Mouse (Mus musculus): ENCODE results near the gene Mtch1. TPM values are rescaled to one million over a fixed set of nuclear protein-coding genes. Genes with fewer than 3 reads are reported as not detected.

Mtch1 gene
- total RNA-seq, 2 experiments from 2014 or later = 345 to 350 TPM

DNA sequence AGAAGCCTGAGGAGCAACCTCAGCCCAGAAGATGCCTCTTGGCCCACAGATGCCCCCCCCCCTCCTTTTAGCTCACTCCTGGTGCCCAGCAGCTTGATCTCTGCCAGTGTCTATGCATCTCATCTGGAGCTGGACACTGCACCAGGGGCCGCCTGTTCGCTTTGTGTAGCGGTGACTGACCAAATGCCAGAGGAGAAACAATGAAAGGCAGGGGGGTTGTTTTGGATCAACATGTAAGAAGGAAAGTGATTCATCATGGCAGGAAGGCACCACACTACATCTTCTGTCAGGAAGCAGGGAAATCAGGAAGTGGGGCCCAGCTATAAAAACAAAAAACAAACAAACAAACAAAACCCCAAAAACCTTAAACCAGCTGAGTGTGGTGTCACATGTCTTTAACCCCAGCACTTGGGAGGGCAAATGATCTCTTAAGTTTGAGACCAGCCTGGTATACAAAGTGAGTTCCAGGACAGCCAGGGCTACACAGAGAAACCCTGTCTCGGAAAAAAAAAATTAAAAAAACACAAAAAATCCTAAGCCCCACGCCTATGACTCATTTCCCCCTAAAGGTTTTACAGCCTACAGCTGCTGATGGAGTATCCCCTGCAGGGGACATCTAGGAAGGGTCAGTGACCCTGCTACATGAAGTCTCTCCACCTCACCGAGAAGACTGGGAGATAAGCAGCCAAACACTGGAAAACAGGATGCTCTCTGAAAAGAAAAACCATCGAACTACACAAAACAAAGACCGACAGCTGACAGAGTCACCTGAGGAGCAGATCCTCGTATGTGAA lies 31.9 kb downstream of the Mtch1 start:
- no peak for DNase-seq
- intact Hi-C loops (cut with DNase I) = no loop called here

DNA sequence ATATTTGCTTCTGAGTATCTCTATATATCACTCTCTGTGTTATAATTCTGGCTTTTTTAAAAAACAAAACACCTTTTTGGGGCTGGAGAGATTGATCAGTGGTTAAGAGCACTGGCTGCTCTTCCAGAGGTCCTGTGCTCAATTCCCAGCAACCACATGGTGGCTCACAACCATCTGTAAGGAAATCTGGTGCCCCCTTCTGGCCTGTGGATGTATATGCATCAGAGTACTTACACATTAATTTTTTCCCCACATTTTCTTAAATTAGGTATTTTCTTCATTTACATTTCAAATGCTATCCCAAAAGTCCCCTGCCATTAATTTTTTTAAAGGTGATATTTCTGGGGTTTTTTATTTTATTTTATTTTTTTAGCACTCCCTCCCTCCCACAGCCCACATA lies 34.4 kb downstream of the Mtch1 start:
- intact Hi-C loops (cut with DNase I) = no loop called here
- DNase-seq = no peak

DNA sequence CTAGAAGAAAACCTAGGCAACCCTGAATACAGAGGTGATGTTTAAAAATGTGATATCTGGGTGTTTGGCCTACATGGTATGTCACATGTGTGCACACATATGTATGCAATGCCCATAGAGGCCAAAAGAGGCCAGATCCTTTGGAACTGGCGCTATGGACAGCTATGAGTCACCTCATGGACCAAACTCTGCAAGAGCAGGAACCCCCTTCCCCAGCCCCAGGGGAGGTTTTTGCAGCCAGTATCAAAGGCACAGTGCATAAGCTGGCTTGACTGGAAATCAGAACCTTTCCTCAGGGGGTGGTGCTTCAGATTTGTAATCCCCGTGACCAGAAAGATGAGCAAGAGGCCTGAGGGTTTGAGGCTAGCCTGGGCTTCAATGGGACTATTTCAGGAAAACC lies 35.7 kb downstream of the Mtch1 start:
- intact Hi-C loops (cut with DNase I) = no loop called here
- DNase-seq = no peak

DNA sequence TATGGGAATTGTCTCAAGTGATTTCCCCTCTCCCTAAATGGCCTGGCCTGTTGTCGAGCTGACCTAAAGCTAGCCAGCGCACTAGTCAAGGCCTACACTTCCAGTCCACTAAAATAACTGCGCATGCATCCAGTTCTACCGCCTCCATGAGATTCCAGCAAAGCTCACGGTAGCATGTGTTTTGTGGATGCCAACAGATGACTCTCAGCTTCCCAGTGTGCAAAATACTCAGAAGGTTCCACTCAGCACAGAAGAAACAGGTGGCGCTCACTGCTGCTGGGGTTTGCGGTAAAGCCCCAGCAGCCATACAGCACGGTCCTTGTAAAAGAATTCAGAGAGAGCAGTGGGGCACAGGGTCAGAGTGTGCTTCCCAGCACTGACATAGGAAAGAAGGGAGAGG lies 36.1 kb downstream of the Mtch1 start:
- intact Hi-C loops (cut with DNase I) = no loop called here
- no peak for DNase-seq

DNA sequence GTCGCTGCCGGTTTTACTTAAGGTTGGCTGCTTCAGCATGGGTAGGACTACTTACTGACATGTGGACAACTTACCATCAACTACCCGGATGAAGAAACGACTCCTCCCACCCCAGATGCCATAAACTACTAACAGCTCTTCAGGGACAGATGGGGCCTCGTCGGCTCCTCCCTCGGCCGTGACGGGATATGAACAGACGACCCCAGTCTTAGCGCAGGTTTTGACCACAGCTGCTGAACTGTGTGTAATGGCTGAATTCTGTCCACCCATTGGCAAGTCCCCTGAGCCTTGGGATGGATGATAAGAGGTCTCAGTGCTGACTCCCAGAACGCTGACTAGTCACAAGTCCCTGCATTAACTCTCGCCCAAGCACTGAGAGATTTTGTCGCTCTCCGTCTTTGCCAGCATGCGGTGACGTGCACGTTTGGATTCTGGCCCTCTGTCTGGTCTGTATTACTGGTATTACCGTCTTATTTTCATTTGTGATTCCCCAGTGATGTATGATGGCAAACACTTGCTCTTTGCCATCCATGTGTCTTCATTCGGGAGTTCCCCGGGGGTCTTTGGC lies 37.6 kb downstream of the Mtch1 start:
- DNase-seq = peak; percentile 61 to 74
- intact Hi-C loops (cut with DNase I) = no loop called here

DNA sequence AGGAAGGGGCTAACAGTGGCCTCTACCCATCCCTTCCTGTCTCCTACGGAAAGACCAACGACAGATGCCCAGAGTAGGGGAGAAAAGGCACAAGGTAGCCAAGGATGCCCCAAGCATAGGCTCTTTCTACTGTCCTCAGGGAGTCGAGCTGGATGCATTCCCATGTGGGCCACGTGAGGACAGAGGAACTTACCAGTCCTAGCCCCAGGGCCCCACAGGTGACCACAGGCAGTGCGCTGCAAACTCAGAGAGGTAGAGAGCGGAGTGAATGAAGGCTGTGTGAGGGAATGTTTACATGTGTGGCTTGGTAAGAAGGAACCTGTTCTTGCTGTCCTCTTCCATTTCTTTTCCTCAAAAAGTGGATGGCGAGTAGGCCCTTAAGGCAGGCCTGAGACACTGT lies 41.9 kb downstream of the Mtch1 start:
- intact Hi-C loops (cut with DNase I) = no loop called here
- no peak for DNase-seq

DNA sequence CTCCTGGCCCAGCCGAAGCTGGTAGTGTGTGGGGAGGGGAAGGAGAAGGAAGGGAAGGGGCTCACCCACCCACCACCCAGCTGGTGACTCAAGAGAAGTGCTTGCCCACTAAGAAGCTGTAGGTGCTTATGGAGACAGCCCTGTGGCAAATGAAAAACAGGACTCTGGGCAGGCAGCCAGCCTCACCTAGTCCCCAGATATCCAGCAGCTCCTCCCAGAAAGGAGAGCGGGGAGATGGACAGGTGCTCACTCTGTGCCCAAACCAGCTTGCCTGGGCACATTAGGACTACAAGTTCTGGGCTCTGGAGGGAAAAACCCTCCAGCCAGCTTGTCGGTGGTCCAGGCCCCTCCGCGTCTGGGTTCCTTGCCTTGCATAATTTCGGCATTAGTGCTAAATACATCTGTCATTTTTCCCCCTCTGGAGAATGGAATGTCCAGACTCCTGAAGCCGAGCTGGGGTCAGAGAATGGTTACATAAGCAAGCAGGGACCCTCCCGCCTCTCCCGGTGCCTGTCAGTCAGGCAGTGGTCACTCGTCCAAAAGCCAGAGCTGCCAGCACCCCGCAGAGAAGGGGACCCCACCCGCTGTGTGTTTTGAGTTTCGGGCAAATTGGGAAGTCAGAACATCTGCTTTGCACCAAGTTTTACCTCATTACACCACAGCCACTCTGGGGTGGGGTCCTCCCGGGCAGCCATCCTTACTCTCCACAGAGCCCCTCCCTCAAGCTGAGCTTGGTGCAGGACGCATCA lies 42.5 kb downstream of the Mtch1 start:
- DNase-seq = peak; percentile 64 to 70
- intact Hi-C loops (cut with DNase I) = no loop called here

DNA sequence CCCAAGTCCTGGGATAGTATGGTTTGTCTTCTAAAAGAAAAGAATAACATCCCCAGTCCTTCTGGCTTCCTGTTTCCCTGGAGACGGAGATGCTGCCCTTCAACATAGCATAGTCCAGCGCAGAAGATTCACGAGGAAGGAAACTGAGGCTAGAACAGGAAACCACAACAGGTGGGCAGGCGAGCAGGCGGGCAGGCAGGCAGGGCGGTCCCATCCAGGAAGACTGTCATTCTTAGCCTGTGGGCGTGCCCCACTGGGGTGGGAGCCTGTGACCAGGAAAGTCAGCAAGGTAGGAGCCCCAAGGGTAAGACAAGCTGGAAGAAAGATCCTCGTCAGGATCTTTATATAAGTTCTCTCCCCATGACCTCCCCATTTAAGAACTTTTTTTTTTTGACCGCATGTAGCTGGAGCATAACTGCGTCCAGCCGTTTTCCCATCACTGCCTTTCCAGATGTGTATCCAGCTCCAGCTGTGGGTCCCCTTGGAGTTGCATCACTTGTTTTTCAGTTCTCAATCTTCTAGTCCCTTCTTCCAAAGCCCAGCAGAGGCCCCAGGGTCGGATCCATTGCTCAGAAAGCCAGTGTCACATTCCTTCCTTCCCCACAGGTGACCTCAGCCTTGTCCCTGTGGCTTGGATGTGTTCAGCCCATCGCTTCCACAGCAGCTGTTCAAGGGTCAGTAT lies 43.2 kb downstream of the Mtch1 start:
- peak in 1 of 2 experiments; percentile 57 for DNase-seq
- intact Hi-C loops (cut with DNase I) = no loop called here

DNA sequence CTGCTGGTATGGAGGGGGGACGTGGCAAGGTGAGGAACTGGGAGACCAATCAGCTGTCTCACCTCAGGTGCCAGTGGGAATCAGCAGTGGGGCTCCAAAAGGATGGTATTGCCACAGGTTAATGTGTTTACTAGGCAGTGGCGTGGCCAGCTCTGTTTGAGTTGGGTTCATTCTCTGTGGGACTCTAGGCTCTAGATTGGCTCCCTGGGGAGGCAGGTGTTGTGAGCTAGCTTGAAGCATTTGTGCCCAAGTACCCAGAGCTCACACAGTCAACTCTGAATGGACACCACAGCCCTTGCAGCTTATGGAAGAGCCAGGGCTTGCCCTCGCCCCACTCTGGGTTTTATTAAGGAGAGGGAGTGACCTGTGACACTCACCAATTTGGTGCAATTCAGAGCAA lies 43.9 kb downstream of the Mtch1 start:
- DNase-seq = no peak
- intact Hi-C loops (cut with DNase I) = no loop called here

DNA sequence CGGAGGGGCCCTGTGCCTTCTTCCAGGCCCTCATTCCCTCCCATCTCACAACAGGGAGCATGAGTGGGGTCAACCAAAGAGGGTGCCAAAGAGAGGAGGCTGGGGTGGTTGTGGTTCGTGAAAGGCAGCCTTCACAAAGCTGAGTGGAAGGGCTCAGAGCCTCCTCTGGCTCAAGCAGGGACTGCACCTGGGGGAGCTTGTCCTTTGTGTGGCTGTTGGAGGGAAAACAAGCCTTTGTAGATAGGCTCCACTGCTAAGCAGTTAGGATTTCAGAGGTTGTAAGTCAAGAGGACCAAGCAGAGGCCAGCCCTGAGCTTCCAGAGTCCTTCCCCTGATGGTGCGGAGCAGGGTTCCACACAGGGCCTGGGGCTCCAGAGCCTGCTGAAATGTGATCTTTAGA lies 44.6 kb downstream of the Mtch1 start:
- intact Hi-C loops (cut with DNase I) = no loop called here
- peak in 1 of 2 experiments; percentile 50 for DNase-seq

DNA sequence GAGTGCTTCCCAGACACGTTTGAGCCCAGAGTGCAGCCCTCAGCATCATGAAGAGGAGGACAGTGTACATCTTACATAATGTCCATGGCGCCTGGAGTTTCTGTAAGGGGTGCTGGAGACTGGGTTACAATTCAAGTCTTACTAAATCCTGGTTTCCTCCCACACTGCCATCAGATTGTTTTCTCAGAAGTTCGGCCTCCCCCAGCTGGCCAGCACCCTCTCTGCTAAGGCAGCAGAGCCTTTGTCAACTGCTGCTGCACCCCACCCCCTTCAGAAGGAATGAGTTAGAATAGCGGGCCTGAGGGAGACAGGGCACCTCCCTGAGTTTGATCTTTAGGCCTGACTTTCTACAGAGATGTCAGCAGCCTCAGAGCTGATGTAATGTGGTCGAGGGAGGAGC lies 45.6 kb downstream of the Mtch1 start:
- intact Hi-C loops (cut with DNase I) = no loop called here
- peak; percentile 53 to 58 for DNase-seq

DNA sequence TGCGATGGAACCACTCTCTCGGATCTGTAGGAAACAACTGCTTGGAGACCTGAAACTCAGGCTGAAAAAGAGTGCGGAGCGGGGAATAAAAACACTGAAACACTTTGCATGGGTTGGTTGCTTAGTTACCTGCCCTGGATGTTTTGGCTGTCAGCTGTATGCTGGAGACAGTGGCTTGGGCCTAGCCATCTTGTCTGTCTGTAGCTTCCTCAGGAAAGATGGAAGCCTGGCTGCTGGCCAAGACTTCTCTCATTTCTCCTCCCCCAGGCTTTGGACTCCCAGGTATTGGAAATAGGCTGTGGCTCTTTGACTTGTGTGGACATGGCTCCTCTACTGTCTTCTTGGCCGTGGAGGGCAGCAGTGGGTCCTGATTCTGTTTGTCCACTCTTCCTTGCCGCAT lies 46.3 kb downstream of the Mtch1 start:
- no peak for DNase-seq
- intact Hi-C loops (cut with DNase I) = loop anchor here (2.0 kb wide), 1 partner anchor 37 kb away; no protein-coding TSS in a partner anchor

DNA sequence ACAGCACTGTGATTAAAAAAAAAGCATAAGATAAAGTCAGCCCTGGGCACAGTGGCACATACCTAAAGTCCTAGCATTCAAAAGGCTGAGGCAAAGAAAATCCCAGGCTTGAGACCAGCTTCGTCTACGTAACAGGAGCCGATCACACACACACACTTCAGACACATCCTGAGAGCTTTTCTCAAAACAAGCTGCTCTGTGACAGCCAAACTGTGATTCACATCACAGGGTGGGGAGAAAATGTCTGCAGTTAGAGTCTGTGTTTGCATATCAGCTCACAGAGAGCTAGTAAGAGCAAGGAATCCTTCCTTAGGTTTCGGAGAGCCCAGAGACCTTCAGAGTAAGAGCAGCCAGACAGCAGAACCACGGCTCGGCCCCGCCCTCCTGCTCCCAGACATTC lies 46.8 kb downstream of the Mtch1 start:
- intact Hi-C loops (cut with DNase I) = loop anchor here (2.0 kb wide), 1 partner anchor 38 kb away; no protein-coding TSS in a partner anchor
- DNase-seq = no peak

DNA sequence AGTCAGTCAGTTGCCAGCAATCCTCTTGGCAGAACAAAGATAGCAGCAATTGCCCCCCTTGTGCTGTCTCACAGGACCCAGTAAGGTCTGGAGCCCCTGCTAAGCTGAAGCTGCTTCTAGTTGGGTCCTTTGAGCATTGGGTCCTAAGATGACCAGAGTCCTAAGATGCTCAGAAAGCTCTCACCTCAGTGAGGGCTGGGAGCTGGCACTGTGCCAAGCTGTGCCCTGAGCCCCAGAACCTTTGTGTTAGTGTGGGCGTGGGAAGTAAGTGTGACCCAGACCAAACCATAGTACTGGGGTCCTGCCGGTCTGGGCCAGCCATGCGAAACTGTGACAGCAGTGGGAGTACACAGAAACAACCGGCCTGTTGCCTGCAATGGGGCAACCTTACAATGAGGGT lies 48.5 kb downstream of the Mtch1 start:
- DNase-seq = no peak
- intact Hi-C loops (cut with DNase I) = no loop called here

DNA sequence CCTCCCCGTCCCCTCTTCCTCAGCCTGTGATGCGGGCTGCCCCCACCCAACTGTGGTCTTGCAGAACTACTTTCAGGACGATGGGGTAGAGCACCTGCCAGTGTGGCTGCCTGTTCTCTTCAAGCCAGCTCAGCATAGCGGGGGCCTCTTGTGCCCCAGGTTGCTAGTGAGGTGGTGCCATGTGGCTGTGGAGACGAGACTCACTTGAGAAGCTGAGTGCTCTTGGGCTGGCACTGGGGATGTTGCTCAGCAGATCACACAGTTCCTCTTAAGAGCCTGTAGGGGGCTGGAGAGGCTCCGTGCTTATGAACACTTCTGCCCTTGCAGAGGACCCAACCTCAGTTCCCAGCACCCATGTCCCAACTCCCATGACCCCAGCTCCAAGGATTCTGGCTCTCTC lies 49.9 kb downstream of the Mtch1 start:
- DNase-seq = no peak
- intact Hi-C loops (cut with DNase I) = no loop called here

DNA sequence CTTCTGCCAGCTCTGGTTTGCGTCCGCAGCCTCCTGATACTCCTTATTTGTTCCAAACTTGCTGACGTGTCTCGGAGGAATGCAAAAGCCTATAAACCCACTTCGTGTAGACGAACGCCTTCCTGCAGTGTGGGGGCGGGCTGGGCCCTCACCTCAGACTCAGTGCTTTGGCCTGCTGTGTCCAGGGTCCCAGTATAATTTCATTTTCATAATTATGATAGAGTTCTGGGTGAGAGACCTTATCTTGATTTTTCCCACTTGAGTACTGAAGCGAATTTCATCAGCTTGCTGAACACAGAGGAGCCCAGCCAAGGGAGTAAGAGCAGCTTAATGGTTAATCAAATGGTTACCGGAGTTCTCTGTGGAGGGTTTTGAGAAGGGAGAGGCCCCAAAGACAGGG lies 50.4 kb downstream of the Mtch1 start:
- DNase-seq = no peak
- intact Hi-C loops (cut with DNase I) = no loop called here

DNA sequence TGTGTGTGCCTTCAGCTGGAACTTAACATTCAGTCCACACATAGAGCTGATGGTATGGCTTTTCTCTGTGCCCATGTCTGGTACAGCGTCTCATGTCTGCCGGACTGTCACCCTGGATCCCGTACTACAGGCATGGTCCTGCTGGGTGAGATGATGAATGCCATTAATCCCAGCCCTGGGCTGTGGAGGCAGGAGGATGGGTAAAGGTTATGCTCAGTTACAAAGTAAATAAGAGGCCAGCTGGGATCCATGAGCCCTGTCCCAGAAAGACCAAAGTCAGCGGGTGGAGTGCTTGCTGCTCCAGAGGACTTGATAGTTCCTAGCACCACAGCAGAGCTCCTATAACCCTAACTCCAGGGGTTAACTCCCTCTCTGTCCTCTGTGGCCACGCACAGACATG lies 51.9 kb downstream of the Mtch1 start:
- intact Hi-C loops (cut with DNase I) = loop anchor here (2.0 kb wide), 1 partner anchor 75 kb away; no protein-coding TSS in a partner anchor
- no peak for DNase-seq

DNA sequence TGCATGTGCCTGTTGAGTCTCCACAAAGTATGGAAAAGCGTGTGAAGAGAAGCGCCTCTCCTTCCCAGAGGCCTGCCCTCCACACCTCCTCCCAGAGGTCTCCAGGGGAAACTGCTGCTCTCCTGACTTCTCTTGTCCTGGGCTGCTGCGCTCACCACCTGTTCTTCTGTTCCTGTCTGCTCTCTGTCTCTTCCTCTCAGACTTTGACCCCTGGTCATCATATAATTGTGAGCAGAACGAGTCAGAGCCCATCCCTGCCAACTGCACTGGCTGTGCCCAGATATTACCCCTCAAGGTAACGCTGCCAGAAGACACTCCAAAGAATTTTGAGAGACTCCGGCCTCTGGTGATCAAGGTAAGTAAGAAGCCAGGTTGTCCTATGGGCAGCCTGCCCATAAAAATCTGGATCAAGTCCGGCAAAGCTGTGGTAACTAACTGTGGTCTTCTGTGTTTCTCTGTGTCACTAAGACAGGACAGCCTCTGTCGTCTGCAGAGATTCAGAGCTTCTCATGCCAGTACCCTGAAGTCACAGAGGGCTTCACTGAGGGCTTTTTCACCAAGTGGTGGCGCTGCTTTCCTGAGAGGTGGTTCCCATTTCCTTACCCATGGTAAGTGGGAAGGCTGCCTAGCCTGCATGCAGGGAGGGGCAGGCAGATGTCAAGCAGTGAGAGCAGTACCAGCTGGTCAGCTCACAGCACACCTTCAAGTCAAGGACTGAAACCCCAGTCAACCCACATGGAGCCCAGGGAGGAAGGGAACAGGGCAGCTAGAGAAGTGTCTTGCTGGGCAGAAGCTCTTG lies 53.7 kb downstream of the Mtch1 start:
- intact Hi-C loops (cut with DNase I) = loop anchor here (2.0 kb wide), 1 partner anchor 77 kb away; no protein-coding TSS in a partner anchor
- peak; percentile 57 to 67 for DNase-seq

DNA sequence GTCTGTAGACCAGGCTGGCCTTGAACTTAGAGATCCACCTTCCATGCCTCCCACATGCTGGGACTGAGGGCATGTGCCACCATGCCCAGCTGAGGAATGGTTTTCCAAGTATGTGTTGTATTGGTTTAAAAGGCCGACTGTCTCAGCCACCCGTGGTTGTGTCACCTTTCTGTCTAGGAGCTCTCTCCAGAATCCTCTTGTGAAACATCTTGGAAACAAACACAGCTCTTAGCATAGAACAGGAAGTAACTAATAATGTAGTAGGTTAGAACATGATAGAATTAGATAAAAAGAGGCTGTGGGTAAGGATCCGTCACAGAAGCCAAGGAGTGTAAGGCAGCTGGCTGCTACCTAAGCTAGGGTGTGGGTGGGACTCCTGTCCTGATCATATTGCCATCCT lies 54.7 kb downstream of the Mtch1 start:
- intact Hi-C loops (cut with DNase I) = no loop called here
- no peak for DNase-seq

DNA sequence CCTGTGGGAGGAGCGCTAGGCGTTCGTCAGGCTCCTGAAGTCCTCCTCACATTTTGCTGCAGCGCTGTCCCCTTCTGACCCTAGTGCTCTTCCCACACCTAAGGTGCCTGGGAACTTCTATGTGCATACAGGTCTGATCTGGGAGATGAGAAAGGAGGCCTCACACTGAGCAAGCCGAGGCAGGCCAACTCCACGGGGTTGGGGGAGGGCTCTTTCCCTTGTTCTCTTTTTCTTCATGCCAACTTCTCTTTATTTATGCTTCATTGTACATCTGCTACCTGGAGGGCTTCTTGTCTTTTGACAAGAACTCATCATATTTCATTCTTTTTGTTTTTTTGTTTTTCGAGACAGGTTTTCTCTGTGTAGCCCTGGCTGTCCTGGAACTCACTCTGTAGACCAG lies 55.9 kb downstream of the Mtch1 start:
- no peak for DNase-seq
- intact Hi-C loops (cut with DNase I) = no loop called here

Data from heart, postnatal 10 days (tissue).